Mouse (Mus musculus): ENCODE results near the gene Sptbn1.

DNA sequence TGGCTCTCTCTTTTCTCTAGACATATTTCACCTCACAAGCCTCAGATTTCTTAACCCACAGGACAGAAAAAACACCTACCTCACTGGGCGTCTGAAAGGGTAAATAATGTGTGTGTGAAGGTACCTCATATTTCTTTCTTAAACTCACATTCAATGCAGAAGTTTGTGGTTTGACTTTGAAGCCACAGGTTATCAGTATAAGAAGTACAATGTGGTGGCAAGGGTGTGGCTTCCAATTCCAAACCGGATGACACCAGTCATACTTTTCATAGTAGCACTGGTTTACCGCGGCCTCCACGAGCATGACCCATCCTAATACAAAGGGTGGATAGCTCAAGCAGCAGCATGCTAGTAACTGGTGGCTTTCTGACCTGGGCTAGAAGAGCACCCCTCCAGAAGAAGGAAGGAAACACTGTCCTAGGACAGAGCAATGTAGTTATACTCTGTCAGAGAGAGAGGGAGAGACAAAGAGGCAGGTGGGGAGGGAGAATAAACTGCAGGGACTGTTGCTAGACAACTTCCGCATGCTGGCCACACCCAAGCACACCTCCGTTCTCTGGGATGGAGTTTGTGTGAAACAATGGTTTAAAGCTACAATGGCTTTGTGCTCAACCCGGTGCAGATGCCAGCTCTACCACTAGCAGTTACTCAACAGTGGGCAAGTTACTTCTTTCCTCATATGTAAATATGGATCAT is 85.1 kb downstream of the Sptbn1 start:
- TF ChIP-seq CTCF (IDR thresholded peaks at IDR 0.05; ENCODE audit: low read depth) (no peak), EP300 (IDR thresholded peaks at IDR 0.05; ENCODE audit: low read depth) (no peak)

Measured in heart, postnatal 0 days (tissue).